Mouse (Mus musculus): ENCODE measurements around the gene Ust.

Ust gene

DNA sequence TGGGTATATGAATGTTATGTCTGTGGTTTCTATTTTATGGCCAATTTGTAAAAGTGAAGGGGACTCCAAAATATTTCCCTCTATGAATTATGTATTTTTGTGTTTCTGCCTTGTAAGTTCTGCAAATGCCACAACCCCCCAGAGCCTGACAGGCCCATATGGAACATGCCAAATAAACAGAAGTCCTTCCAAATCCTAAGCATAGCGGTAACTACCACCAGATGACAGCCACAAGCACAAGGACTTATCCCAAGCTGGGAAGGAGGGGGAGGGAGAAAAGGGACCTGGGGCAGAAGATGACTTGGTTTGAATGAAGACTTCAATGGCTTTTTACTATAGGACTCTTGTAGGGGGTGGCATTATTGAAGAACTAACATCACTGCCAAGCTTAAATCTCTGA lies 182.0 kb downstream of the Ust start:
- intact Hi-C loops (cut with DNase I) = no loop called here

DNA sequence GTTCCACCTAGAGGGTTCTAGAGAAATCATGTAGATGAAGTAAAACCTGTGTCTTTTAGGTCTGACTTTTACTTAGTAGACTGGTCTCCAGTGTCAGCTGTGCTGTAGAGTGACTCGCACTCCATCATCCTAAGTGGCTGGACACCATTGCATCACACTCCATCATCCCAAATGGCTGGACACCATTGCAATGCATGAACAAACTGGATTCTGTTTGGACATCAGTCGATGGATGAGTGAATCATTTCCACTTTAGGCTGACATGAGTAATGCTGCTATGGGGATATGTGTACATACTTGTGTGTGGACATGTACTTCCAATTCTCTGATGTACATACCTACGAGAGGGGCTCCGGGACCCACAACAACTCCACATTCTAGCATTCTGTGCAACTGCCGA lies 187.7 kb downstream of the Ust start:
- intact Hi-C loops (cut with DNase I) = no loop called here

DNA sequence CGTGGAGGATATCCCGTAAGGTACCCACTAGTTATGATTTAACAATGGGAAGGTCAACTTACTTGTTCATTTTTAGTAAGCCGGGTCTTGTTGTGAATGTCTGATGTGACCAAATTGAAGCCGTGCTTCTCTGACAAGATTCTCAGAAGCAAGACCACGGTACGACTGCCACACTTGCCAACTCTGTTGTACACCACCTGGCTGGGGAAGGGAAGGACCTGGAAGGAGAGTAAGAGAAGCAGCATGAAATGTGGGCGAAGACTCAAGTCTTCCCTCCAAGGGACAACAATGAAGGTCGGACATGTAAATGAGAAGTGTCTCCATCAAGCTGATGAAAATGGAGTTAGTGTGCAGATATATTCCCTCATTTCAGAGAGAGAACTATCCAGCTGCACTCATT lies 188.6 kb downstream of the Ust start:
- intact Hi-C loops (cut with DNase I) = no loop called here

DNA sequence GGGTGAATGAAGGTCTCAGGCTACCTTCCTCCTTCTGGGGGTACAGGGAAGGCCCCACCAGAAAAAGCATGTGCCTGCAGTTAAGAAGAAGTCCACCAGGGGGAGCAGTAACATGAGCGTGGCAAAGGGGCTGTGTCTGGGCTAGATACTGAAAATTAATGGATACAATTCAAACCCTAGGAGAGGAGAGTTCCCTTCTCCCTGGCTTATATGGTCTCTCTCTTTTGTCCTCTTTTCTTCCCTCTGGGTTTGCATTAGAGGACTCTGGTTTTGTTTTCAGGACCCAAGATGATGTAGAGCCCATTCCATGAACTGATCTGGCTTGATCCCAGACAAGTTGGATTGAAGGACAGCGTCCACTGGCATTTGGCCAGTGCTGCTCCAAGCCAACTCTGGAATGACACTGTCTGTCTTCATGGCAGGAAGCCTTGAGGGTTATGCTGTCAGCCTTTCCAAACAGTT lies 195.3 kb downstream of the Ust start:
- intact Hi-C loops (cut with DNase I) = loop anchor here (2.0 to 10.0 kb wide), 2 partner anchors 111 to 195 kb away; partner anchors contain the start of gene Ust

DNA sequence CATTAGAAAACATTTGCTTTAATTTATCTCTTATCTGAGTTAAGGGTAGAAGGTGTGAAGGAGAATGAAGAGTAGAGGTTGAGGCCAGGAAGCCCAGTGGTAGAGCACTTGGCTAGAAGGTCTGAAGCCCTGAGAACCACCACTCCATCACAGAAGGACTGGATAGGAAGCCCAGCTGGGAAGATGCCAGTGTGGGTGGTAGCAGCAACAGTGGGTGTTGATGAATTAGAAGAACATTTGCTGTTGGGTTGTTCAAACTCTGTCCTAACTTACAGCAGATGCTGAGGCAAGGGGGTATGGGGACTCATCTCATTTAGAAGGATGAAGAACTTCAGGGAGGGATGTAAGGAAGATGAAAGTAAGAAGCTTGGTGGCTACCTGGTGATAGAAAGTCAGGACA lies 197.9 kb downstream of the Ust start:
- intact Hi-C loops (cut with DNase I) = loop anchor here (10.0 kb wide), 1 partner anchor 114 kb away; no protein-coding TSS in a partner anchor

DNA sequence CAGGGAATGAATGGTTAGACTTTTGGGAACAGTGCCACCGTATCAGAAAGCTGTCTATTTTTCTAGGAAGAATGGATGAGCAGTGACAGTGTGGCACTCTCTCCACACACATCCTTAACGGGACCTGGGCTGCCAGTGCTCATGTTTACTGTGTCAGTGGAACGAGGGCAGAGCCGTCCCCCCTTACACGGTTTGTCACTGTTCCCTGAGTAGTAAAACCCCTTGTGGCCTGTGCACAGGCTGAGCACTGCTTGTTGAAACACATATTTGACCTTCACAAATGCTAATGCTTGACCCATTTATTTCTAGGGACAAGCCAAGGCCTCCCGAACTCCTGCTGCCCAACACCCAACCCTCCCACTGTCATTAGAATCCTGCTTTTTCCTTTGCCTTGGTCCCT lies 209.2 kb downstream of the Ust start:
- intact Hi-C loops (cut with DNase I) = no loop called here

DNA sequence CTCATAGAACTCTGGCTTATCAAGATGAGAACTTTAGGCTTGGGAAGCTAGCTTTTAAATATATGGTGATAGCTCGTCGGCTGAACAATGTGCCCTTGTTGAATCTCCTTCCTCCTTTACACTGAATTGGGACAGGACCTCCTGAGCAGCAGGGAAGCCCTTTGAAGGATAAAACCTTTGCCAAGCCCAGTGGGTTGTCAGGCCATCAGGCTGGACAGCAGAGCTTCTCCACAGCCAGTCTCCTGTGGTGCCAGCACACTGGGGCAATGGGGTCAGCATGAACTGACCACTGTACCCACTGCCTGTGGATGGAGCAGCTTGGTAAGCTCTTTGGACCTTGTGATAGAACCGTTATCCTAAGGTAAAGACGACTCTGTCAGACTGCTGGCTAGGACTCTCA lies 214.4 kb downstream of the Ust start:
- intact Hi-C loops (cut with DNase I) = no loop called here

DNA sequence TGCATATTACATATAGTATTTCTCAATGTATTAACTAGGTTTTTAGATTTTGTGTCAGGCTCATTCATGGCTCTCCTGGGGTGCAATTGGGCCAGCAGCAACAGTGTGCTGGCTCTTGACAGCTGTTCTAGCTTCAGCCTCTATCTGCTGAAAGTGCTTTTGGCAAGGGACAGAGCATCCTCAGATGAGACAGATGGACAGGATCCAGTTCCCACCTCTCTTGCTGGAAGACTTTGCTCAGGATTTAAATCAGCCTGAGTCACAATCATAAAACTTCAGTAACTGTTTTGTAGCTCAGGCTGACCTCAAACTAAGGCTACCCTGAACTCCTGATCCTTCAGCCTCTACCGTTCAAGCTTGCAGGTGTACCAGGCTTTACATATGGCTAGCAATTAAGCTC lies 219.5 kb downstream of the Ust start:
- intact Hi-C loops (cut with DNase I) = no loop called here

DNA sequence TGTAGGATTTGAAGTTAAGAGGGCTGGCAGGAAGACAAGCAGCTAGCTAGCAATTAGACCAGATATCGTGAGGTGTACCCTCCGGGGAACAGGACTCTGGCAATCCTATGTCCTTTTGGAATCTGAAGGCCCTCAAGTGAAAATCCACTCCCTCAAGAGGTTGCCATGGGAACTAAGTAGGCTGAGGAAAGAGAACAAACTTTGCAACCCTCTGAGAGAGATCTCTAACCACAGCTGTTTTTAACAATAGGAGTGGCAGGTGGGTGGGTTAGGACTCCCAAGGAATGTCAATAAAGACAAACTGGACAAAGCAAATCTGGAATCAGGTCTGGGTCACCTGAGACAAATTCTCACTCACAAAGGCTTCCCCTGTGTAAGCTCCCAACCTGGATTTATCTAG lies 221.4 kb downstream of the Ust start:
- intact Hi-C loops (cut with DNase I) = no loop called here

DNA sequence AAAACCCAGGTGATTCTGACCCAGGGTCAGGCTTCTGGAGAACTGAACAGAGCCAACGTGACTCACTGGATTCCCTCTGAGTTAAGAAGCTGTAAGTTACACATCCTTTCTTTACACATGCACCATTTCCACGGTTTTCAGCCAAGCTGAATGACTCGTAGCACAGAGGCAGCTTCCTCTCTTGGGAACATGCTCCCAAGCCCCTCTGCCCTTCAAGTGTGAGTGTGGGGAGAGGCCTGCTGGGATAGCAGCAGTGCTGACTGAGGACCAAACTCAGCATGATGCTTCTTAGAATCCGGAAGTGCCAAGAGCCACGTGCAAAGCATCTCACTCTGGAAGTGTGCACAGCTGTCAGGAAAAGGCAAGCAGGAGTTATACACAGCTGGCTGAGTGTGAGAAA lies 228.0 kb downstream of the Ust start:
- intact Hi-C loops (cut with DNase I) = no loop called here

DNA sequence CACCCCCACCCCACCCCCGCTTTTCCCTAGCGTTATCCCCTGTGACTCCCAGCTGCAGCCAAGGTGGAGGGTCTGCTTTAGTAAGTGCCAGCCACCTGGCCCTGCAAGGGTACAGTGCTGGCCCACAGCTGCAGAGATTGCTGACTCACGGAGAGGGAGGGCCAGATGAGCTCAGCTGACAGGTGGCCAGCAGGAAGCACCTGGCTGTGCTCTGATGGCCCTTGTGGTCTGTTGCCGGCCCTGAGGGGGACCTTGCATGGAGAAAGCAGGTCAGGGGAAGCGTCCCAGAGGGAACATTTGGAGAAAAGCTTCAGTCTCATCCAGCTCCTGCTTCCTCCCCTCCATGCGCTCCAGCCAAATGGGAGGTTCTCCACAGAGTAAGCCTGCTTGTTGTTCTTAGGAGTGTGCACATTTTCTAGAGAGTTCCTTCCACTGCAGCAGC lies 231.3 kb downstream of the Ust start:
- intact Hi-C loops (cut with DNase I) = no loop called here

DNA sequence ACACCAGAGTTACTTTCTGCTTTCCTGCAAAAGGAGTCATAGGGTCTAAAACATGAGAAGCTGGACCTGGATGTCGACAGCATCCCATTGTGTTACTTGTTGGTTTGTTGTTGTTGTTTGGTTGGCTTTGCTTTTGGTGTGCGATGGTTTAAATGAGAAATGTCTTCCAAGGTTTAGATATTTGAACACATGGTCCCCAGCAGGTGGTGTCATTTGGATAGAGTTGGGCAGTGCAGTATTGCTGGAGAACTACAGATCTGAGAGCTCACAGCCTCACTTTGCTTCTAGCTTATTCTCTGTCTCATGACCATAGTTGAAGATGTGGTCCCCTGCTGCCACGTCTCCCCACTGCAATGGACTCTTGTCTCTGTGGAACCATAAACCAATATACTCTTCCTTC lies 234.6 kb downstream of the Ust start:
- intact Hi-C loops (cut with DNase I) = no loop called here

DNA sequence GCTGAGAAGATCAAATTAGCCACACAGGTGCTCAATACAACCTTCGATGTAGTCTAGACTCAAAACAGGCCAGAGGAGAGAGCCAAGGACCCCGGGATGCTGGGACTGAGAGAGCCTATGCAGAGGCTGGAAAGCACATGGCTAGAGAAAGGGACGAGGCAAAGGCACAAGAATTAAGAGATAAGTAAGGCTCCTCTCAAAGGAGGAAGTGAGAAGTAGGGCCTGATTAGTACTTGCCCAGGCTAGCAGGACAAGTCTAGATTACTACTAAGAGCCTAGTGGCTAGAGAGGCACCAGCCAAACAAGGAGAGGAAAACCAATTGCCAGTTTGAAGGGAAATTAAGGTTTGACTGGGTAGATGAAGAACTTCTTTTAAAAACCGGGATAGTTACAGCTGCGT lies 241.5 kb downstream of the Ust start:
- intact Hi-C loops (cut with DNase I) = no loop called here

DNA sequence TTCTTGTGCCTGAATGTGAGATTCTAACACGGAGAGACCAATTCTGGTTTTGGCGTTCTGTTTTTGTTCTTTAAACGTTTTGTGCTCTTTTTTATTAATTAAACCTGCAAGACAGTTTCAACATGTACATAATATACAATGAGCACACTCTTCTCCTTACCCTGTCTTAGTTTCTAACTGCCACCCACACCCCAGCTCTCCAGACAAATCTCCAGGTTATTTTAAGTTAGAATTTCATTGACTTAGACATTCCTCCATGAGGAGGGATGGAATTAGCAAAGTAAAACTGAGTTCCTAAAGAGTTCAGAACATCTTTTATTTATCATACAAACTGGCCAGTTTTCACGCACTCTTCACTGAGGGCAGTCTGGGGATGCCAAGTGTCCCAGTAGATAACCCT lies 248.9 kb downstream of the Ust start:
- intact Hi-C loops (cut with DNase I) = no loop called here

DNA sequence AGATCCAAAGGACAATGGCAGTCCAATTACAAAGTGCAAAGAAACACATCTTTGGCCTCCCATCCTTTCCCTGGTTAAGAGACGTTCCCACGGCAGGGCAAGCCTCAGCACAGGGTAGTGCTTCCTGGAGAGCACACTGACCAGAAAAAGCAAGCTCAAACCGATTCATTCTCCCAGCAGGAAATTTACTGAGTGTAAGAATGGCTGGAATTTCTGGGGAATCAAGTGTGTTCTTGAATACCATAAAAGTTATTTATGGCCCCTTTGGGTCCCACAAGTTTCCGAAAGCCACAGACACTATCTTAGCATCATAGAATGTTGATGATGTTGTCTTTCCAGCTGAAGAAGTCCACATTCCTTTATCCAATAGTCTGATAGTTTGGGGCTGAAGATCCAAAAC lies 258.9 kb downstream of the Ust start:
- intact Hi-C loops (cut with DNase I) = no loop called here

DNA sequence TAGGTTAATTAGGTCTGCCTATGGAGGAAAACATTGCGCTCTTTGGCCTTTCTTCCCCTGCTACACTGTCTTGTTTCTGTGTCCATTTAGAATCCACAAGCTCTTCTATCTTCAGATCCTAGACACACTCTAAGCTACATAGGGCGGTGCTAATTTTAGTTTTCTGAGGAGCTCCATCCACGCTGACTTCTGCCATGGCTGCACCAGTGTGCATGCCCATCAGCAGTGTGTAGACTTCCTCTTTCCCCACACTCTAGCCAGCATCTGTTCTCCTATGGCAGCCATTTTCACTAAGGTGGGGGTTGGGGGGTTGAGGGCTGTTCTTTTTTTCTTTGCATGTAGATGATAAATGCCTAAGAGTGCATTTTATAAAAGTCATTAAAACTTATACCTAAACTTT lies 268.6 kb downstream of the Ust start:
- intact Hi-C loops (cut with DNase I) = no loop called here

DNA sequence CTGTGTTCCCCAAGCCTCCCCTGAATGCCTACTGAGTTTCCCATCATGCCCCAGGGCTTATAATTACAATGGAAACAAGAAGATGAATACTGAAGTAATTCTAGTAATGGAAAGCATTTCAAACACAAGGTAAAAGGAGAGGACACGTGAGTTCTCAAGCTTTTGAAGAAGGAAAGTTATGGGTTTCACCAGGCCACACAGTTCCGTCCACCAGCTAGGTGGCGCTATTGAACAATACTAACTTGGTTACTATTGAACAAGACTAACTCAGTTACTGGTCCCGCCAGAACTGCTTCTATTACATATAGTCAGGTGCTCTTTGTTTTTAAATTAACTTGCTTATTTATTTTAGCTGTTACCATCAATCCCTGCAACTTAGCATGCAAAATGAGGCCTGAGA lies 276.3 kb downstream of the Ust start:
- intact Hi-C loops (cut with DNase I) = loop anchor here (5.0 kb wide), 4 partner anchors 45 to 470 kb away; no protein-coding TSS in a partner anchor

DNA sequence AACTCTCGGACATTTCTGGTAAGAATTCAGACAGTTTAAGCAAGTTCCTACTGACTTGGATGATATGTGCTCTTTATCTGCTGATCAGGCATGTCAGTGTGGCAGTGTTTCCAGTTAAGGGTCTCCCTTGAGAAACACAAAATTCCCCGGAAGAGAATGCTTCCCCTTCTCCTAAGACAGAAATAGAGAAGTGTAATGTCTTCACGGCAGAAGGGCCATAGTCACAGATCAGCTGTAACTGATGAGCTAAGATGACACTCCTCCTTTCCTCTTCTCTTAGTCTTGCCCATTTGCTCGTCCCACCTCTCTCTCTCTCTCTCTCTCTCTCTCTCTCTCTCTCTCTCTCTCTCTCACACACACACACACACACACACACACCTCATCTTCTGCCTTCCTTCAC lies 277.9 kb downstream of the Ust start:
- intact Hi-C loops (cut with DNase I) = loop anchor here (5.0 kb wide), 4 partner anchors 43 to 472 kb away; no protein-coding TSS in a partner anchor

DNA sequence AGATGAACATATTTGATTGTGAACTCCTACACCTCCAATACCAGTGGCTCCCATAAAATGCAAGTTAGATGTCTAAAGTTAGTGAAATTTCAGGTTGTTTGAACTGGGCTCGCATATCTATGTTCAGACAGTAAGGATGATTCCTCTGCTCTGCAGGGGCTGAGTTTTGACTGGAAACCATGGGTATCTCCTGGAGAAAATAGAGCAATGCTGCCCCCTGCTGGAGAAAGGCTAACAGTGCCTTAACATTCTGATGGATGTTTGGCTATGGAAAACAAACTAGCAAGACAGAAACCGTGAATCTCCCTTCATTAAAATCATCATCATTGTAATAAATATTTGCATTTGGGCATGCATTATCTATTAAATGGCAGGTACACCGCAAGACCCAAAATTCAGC lies 278.4 kb downstream of the Ust start:
- intact Hi-C loops (cut with DNase I) = loop anchor here (5.0 kb wide), 4 partner anchors 43 to 472 kb away; no protein-coding TSS in a partner anchor

DNA sequence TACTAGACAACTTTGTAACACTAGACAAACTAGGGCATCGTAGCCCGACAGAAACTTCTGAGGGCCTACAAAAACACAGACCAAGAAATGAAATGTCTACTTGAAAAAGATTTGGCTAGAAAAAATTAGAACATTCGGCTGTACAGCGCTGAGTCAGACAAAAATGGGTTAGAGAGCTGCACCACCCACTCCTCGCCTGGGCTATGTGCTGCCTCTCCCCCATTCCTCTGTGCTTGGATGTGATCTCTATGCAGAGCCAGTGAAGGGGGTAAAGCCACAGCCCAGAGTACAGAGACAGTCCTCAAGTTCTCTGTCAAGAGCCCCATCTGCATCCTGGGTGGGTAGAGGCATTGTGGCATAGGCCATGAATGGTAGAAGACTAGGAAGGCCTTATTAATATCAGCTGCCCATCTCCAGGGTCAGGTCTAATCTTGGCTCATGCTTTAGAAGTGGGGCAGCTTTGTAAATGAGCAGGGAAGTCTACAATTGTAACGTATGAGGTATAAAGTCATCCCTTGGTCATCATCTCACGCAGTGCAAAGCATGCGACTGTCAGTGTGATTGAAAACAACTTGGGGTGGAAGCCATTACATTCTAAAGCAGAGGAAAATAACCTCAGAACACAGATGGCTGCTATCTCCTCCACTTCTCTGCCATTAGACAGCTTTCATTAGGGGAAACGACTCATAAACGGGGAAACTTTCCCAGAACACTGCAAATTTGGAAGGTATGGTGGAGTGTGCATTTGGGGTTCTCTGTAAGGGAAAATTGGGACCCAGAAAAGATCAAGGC lies 281.6 kb downstream of the Ust start:
- intact Hi-C loops (cut with DNase I) = no loop called here

DNA sequence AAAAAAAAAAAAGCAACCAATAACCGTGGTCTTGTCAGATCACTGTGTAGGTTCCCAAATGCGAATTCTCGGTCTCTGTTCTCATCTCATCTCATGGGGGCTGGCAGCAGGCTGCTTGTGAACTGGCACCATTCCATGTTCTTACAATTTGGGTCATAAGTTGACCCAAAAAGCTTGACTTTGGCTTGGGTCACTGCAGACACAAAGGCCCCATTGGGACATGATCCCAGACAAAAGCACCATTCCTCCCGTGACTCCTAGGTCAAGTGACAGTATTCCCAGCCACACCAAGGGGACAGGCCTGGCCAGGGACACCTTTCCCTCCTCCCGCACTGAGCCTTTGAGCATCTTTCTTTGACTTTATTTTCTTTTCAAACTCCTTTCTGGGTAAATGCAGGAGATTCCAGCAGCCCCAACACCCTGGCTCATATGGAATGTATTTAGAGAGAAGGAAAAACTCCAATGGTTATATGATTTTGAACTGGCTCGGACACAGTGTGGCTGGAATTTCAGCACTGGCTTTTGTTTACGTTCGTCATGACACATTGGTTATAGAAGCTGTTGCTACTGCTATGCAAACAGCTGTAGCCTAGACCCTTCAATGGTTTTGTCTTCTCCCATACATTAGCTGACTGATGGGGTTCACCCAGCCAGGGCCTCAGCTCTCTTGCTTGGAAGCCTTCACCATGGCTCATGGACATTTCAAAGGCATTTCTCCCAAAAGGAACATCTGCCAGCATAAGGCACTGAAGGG lies 285.3 kb downstream of the Ust start:
- intact Hi-C loops (cut with DNase I) = no loop called here

DNA sequence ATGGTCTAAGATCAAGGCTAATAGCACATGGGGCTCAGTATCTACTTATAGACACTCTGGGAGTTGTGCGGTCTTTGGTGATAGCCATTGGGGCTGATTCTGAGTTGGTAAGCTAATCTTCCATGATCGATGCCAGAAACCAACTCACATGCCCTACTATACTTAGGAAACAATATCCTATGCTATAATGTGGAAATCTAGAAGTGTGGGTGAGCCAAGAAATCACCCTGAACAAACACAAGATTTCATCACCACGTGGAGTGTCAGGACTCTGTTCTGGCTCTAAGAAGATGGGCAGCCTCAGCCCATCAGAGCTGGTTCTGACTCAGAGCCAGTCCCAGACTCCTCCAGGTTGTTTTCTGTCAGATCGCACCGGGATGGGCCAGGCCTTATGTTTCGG lies 286.1 kb downstream of the Ust start:
- intact Hi-C loops (cut with DNase I) = no loop called here

DNA sequence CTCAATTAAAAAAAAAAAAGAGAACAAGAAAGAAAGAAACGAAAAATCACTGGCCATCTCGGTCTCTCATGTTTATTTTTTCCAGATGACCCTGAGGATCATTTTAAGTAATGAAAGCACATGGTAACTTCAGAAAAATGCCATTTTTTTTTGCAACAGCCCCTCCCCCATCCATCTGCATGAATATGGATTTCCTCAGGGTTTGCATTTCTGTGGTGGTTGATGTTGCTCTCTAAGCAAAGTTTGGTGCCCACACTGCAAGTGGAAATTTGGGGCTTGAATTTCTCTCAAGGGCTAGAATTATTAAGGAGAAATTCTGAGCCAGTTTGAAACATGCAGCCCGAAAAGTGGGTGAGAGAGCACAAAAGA lies 290.3 kb downstream of the Ust start:
- intact Hi-C loops (cut with DNase I) = no loop called here

All from adrenal gland (tissue).